Mouse (Mus musculus) limb, embryonic 12.5 days (tissue): ENCODE data around the gene Sbno2. TPM values are rescaled to one million over a fixed set of nuclear protein-coding genes. Genes with fewer than 3 reads are reported as not detected.

Experiments
- ATAC-seq: fragments of 200-750 bp; cut with Nextera tagmentation; 2 replicates; pipeline ENCODE4 v1.8.0; 2017; ENCODE audit warnings: low read depth, moderate TSS enrichment; ENCODE audit not compliant: insufficient number of reproducible peaks, insufficient read depth, low FRiP score, low TSS enrichment
- H3K27ac ChIP-seq: fragments of 300-500 bp; sonication (generic); 2 replicates; pipeline ENCODE4 v1.5.1; 2016; ENCODE audit warnings: mild to moderate bottlenecking, moderate library complexity
- H3K27me3 ChIP-seq: fragments of 300-500 bp; sonication (generic); 2 replicates; pipeline ENCODE4 v1.6.1; 2016; ENCODE audit warnings: mild to moderate bottlenecking, moderate library complexity
- H3K36me3 ChIP-seq: fragments of 300-500 bp; sonication (generic); 2 replicates; pipeline ENCODE4 v1.6.1; 2016; ENCODE audit warnings: mild to moderate bottlenecking, moderate library complexity
- H3K4me1 ChIP-seq: fragments of 300-500 bp; sonication (generic); replicated peaks from 2 replicates; pipeline ENCODE4 v1.6.1; 2016
- H3K4me2 ChIP-seq: fragments of 300-500 bp; sonication (generic); 2 replicates; pipeline ENCODE4 v1.6.1; 2016; ENCODE audit warnings: mild to moderate bottlenecking, moderate library complexity
- H3K4me3 ChIP-seq: fragments of 300-500 bp; sonication (generic); replicated peaks from 2 replicates; pipeline ENCODE4 v1.5.1; 2016; ENCODE audit warnings: mild to moderate bottlenecking
- H3K9ac ChIP-seq: fragments of 300-500 bp; sonication (generic); replicated peaks from 2 replicates; pipeline ENCODE4 v1.6.1; 2016; ENCODE audit warnings: mild to moderate bottlenecking, moderate library complexity
- H3K9me3 ChIP-seq: fragments of 300-500 bp; sonication (generic); 2 replicates; pipeline ENCODE4 v1.6.1; 2016; ENCODE audit warnings: mild to moderate bottlenecking, moderate library complexity
- WGBS: fragments of 180-500 bp; shearing (Covaris S2); methylation state at CpG from one replicate; pipeline ENCODE4 v1.1.7; 2016; 5-methylcytosine and 5-hydroxymethylcytosine counted together
- polyA plus RNA-seq: library from polyadenylated mRNA; unstranded; fragments of >200 nt; fragmentation: Nextera tagmentation; extraction: Ambion mirVana; gene quantifications from 2 replicates; pipeline ENCODE4 v1.2.1, GENCODE M21; 2016

The Sbno2 gene
- polyA plus RNA-seq, 1 experiment from 2014 or later, result 13.9 TPM

DNA sequence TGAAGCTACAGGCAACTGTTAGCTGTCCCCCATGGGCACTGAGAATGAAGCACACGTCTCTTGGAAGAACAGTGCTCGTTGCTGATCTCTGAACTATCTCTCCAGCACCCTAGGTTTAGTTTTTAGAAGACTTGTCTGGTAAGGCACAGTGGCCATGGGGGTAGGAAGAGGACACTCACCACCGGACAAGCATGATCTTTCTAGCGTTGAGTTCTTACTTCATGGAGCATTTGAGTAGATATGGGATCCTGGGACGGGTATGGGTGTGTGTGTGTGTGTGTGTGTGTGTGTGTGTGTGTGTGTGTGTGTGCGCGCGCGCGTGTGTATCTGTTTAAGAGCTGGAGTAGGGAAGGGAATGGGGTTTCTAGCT lies 35.3 kb upstream of the Sbno2 start, which contains the start of gene Cbarp:
Gene Cbarp (minus strand): TSS at position 170 of the 370 bp plus-strand sequence.
- H3K27me3 ChIP-seq, result peaks cover 49% of the 10 kb centered on the region
- H3K9me3 ChIP-seq, result 0 out of 2 replicates have a peak, but pooled peaks cover 5% of the 10 kb centered on the region
- H3K9ac ChIP-seq, result peak within 1 kb of the TSS; percentile 40; the same call in 1 of the 2 replicates
- H3K4me2 ChIP-seq, result peak within 1 kb of the TSS; percentile 98
- no peak for ATAC-seq
- peaks cover 52% of the 10 kb centered on the region for H3K4me1 ChIP-seq
- H3K27ac ChIP-seq, result peak within 1 kb of the TSS; percentile 68
- H3K4me3 ChIP-seq, result peak within 1 kb of the TSS; percentile 81
- WGBS, result 78% methylated on average over 10 of the region's 10 CpGs
- H3K36me3 ChIP-seq, result peaks cover 27% of the 10 kb centered on the region

DNA sequence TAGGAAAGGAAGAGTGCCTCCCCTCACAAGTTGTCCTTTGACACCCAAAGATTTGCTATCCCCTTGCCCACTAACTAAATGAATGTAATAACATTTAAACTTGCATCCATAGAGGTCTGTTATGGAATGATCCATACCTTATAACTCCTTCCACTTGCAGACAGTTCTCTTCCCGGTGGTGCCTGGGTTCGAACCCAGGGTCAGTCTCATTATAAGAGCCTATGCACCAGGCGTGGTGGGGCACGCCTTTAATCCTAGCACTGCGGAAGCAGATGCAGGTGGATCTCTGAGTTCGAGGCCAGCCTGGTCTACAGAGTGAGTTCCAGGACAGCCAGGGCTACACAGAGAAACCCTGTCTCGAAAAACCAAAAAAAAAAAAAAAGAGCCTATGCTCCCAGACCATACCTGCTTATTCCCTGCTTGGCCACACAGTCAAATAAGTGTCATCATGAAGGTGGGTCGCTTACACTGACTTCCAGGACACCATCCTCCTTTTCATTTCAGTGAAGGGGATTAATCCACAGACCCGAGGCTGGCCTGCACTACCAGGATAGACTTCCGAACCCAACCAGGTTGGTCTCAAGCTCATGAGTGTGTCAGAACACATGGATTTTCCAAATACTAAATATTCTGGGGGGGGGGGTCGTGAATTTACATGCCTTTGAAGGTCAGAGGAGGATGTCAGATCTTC lies 34.7 kb upstream of the Sbno2 start:
- Histone ChIP-seq H3K36me3 (peaks cover 22% of the 10 kb centered on the region), H3K4me1 (peaks cover 47% of the 10 kb centered on the region), H3K27me3 (peaks cover 54% of the 10 kb centered on the region), H3K4me3 (peak overlapping the region; percentile 75; the same call in 1 of the 2 replicates), H3K27ac (no peak overlapping the region), H3K4me2 (peak overlapping the region; percentile 98; the same call in 1 of the 2 replicates), H3K9me3 (0 out of 2 replicates have a peak, but pooled peaks cover 5% of the 10 kb centered on the region), H3K9ac (no peak overlapping the region)
- 75% methylated on average over 11 of the region's 11 CpGs for WGBS
- ATAC-seq, result no peak

DNA sequence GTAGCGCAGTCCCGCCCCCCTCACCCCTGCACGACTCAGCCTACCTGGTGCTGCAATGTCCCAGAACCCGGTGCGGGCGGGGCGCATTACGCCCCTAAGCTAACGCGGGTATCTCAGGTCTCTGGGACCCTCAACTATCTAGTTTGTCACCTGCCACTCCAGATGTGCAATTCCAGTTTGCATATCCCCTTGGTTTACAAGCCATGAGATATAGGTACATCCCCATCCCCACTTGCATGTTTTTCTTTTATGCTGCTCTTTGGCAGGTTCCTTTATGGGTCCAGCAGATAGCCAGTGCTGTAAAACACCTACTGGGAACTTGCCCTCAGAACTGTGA lies 34.0 kb upstream of the Sbno2 start:
- H3K9me3 ChIP-seq, result 0 out of 2 replicates have a peak, but pooled peaks cover 5% of the 10 kb centered on the region
- peak overlapping the region; percentile 81 for H3K4me3 ChIP-seq
- peak overlapping the region; percentile 74; the same call in 1 of the 2 replicates for H3K27ac ChIP-seq
- no peak for ATAC-seq
- H3K27me3 ChIP-seq, result peaks cover 61% of the 10 kb centered on the region
- peaks cover 22% of the 10 kb centered on the region for H3K36me3 ChIP-seq
- peak overlapping the region; percentile 85 for H3K9ac ChIP-seq
- H3K4me2 ChIP-seq, result peak overlapping the region; percentile 98
- 1% methylated on average over 10 of the region's 10 CpGs for WGBS
- H3K4me1 ChIP-seq, result peaks cover 47% of the 10 kb centered on the region

DNA sequence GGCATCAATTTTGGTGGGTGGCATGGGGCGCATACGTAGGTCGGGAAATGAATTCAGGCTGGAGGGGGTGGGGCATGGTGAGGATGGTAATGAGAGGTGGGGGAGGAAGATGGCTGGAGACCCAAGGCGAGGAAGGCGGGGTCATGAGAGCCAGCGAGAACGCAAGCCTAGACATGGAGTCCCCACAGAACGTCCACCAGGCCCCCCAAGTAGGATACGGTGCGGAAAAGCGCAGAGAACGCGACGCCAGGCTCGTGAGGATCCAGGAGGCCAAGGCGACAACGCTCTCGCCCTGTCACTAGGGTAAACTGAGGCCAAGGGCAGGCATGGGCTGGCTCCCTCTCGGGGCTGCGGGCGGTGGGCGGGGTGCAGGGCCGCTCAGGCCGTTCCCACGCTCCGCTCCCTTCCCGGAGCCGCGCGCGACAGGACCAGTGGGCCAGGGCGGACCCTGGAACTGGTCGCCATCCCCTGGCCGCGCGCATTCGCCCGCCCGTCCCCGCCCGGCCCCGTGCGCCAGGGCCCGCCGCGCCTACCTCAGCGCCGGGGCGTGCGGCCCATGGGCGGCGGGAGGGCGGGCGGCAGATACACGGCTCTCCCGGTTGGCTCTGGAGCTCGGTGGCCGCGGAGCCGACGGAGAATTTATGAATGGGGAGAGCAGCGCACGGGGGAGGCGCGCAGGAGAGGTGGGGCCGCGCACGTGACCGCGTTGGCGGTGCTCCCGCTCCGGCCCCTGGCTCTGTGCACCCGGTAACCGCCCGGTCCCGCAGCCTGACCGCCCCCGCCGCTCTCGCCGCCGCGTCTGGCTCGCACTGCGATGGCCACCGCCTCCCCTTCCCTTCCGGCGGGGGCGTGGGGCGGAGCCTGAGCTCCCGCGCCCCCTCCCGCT lies 33.4 kb upstream of the Sbno2 start, which contains the start of gene Atp5d:
Gene Atp5d (plus strand): TSS at position 80 of the 886 bp plus-strand sequence.
- no peak for ATAC-seq

DNA sequence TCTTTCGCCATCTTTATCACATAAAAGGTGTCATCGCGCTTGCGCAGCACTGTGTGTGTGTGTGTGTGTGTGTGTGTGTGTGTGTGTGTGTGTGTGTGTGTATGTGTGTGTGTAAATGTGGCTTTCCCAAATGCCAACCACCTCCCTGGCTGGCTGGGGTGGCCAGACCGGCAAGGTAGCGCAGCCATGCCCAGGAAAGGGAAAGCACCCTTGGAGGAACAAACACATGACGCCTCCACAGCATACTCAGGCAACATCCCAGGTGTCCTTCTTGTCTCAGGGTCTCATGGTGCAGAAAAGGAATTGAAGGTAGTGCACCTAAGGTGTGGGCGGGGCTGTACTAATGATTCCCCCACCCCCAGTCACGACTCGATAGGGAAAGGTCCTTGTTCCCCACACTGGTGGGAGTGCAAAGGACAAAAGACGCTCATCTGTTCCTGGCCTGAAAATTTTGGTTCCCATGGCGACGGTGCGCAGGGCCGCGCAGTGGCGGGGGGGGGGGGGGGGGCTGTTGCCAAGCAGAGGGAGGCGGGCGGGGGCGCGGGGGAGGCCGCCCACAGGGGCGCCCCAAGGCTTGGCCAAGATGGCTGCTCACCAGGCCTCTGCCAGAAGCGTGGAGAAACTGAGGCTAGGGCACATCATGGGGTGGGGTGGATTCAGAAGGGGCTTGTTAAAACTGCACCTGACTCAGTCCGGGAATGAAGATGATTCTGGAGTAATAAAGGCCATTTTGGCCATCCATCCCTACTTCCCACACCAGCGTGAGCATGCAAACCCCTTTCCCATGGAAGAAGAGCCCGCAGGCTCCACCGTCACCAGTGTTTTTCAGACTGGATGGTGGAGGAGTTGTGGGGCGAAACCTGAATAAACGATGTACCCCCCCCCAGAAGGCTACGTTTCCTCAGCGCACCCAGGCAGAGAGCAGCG lies 32.5 kb upstream of the Sbno2 start:
- Histone ChIP-seq H3K4me2 (peak overlapping the region; percentile 98), H3K4me3 (peak overlapping the region; percentile 81), H3K9me3 (0 out of 2 replicates have a peak, but pooled peaks cover 5% of the 10 kb centered on the region), H3K27ac (0 out of 2 replicates have a peak overlapping the region, but pooled peaks have one; percentile 74), H3K36me3 (peaks cover 25% of the 10 kb centered on the region), H3K27me3 (peaks cover 63% of the 10 kb centered on the region), H3K4me1 (peaks cover 46% of the 10 kb centered on the region), H3K9ac (peak overlapping the region; percentile 85)
- 4% methylated on average over 30 of the region's 33 CpGs for WGBS
- no peak for ATAC-seq

More for the DNA sequence above, 33.4 kb upstream of the Sbno2 start, which contains the start of gene Atp5d:
- under 1% methylated on average over 77 of the region's 94 CpGs for WGBS
- H3K4me2 ChIP-seq, result peak within 1 kb of the TSS; percentile 98
- peak within 1 kb of the TSS; percentile 81 for H3K4me3 ChIP-seq
- H3K9ac ChIP-seq, result peak within 1 kb of the TSS; percentile 85
- H3K9me3 ChIP-seq, result 0 out of 2 replicates have a peak, but pooled peaks cover 5% of the 10 kb centered on the region
- H3K27me3 ChIP-seq, result peaks cover 63% of the 10 kb centered on the region
- H3K27ac ChIP-seq, result peak within 1 kb of the TSS; percentile 74
- H3K4me1 ChIP-seq, result peaks cover 47% of the 10 kb centered on the region
- peaks cover 21% of the 10 kb centered on the region for H3K36me3 ChIP-seq

DNA sequence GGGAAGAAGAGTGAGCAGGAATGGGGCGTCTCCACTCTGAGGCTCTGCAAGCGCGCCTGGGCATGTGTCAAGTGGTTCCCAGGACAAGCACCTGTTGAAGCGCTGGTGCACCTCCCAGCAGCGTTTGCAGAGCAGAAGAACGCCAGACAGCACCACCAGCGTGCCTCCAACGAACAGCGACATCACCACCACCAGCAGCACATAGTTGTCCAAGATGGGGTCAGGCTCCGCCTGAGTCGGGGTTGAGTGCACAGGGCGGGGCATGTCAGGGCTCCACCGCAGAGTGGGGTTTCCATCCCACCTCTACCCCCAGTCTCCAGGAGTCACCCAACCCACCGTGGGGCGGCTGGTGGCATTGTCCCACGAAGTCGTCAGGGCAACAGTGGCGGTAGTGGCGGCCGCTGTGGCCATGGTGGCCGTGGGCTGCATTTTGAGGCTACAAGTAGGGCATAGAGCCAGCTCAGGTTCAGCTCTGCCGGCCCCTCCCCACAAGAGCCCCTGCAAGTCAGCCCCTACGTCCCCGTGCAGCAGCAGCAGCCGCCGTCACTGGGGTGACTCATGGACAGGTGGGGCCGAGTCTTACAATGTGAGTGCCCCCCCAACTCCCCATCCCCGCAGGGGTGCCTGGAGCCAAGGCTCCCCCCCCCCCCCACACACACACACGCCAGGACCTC lies 31.7 kb upstream of the Sbno2 start:
- Histone ChIP-seq H3K4me2 (peak overlapping the region; percentile 98), H3K36me3 (peaks cover 33% of the 10 kb centered on the region), H3K27ac (no peak overlapping the region), H3K9ac (peak overlapping the region; percentile 85), H3K4me1 (peaks cover 44% of the 10 kb centered on the region), H3K4me3 (peak overlapping the region; percentile 81), H3K9me3 (0 out of 2 replicates have a peak, but pooled peaks cover 5% of the 10 kb centered on the region), H3K27me3 (peaks cover 63% of the 10 kb centered on the region)
- no peak for ATAC-seq
- WGBS, result 5% methylated on average over 29 of the region's 29 CpGs

DNA sequence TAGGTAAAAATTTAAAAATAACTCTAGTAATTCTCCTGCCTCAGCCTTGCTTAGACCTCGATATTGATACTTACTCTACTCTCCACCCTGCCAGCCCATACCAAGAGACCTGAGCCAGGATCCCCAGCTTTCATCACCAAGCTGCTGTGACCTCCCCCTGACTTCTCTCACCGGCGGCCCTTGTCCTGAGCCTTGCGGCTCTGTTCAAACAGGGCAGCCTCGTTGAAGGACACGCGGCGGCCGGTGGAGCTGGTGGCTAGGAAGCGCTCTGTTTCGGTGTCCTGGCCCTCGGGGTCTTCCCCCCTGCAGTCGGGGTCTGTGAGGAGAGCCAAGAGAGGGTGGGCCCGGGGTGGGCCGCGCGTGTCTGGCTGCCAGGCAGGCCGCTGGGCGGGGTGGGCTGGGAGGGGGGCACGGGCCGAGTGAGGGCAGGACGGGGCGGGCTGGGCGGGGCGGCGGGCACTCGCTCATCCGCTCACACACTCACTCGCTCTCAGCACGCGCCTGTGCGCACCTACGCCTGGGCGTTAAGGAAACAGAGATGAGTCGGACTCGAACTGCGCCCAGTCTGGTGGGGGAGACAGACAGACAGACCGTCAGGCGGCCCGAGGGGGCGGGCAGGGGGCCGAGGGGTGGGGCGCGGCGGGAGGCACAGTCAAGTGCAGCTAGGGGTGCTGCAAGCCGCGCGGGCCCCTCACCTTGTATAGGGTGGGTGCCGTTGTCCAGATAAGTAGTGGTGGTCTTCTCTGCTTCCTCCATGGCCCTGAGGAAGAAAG lies 31.0 kb upstream of the Sbno2 start:
- 19% methylated on average over 41 of the region's 49 CpGs for WGBS
- H3K27me3 ChIP-seq, result peaks cover 67% of the 10 kb centered on the region
- H3K36me3 ChIP-seq, result peaks cover 40% of the 10 kb centered on the region
- peak overlapping the region; percentile 98 for H3K4me2 ChIP-seq
- H3K4me3 ChIP-seq, result peak overlapping the region; percentile 81
- no peak overlapping the region for H3K27ac ChIP-seq
- 0 out of 2 replicates have a peak, but pooled peaks cover 5% of the 10 kb centered on the region for H3K9me3 ChIP-seq
- H3K4me1 ChIP-seq, result peaks cover 51% of the 10 kb centered on the region
- ATAC-seq, result no peak
- H3K9ac ChIP-seq, result peak overlapping the region; percentile 85; the same call in 1 of the 2 replicates

DNA sequence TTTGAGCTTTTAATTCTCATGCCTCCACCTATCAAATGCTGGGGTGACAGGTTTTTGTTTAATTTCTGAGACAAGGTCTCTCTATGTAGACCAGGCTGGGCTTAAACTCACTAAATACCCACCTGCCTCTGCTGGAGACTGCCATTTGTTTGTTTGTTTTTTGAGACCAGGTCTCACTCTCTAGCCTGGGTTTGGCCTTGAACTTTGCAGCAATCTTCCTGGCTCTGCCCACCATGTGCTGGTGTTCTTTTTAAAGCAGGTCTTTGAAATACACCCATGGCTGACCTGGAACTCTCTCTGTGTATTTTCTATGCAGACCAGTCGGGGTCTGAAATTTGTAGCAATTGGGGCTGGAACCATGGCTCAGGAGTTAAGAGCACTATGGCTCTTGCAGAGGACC lies 30.3 kb upstream of the Sbno2 start:
- no peak overlapping the region for H3K9ac ChIP-seq
- WGBS, result 89% methylated on average over 1 of the region's 1 CpGs
- peaks cover 49% of the 10 kb centered on the region for H3K4me1 ChIP-seq
- no peak overlapping the region for H3K4me3 ChIP-seq
- H3K36me3 ChIP-seq, result peaks cover 48% of the 10 kb centered on the region
- no peak for ATAC-seq
- 0 out of 2 replicates have a peak, but pooled peaks cover 5% of the 10 kb centered on the region for H3K9me3 ChIP-seq
- no peak overlapping the region for H3K4me2 ChIP-seq
- peaks cover 70% of the 10 kb centered on the region for H3K27me3 ChIP-seq
- no peak overlapping the region for H3K27ac ChIP-seq

DNA sequence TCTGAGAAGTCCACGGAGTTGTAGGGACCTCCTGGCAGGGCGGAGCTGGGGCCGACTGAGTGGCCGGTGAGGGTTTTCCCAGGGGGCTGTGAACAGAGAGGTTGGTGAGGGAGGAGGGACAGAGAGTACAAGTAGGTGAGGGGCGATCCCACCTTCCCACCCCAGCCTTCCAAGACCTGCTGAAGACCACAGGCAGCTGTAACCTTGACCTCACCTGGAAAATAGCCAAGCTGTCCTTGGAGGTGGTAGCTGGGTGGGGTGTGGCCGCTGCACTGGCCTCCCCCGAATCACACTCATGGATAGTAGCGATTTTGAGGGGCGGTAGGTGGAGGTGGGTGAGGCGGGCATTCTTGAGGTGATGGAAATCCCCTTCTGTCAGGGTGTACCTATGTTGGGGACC lies 29.8 kb upstream of the Sbno2 start:
- Histone ChIP-seq H3K36me3 (peaks cover 52% of the 10 kb centered on the region), H3K4me3 (no peak overlapping the region), H3K4me1 (peaks cover 47% of the 10 kb centered on the region), H3K9ac (no peak overlapping the region), H3K27me3 (peaks cover 65% of the 10 kb centered on the region), H3K4me2 (no peak overlapping the region), H3K27ac (no peak overlapping the region), H3K9me3 (0 out of 2 replicates have a peak, but pooled peaks cover 5% of the 10 kb centered on the region)
- no peak for ATAC-seq
- WGBS, result 79% methylated on average over 10 of the region's 10 CpGs
